Mouse (Mus musculus) cerebellum, adult 8-10 months (tissue): ENCODE data around the gene Cenpi.

ENCODE experiments used
- DNase-seq: peaks from one replicate; pipeline ENCODE4 v3.0.0; 2022

Cenpi gene

DNA sequence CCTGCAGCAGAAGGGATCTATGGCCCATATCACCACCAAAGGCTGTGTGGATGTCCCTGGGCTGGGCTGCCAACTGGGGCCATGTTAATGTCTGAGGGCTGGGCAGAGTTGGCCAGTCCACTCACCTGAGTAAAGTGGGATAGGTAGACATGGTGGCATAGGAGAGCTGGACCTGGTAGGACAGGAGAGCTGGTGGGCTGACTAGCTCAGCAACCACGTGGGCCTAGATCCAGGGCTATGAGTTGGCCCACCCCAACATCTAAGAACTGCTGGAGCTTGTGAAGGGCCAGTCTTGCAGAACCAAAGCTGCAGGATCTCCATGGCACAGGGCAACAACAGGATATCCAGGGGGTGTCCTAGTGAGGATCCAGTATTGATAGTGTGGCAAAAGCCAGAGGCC, 57.5 kb downstream of the Cenpi start:
- no peak for DNase-seq

DNA sequence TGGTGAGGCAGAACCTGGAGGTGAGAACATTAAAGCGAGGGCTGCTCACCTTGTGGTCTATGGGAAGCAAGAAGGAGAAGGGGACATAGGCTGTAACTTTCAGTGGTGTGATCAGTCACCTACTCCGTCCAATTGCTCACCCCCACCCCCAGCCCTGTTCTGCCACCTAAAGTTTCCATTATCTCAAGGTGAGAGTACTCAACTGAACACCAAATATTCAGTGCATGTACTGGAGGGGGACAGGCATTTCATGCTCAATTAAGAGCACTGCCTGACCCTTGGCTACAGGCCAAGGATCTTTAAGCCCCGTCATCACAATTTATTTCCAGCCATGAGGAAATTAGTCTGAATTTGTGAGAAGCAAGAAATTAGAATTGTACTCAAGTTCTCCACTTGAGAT, 58.7 kb downstream of the Cenpi start:
- no peak for DNase-seq

DNA sequence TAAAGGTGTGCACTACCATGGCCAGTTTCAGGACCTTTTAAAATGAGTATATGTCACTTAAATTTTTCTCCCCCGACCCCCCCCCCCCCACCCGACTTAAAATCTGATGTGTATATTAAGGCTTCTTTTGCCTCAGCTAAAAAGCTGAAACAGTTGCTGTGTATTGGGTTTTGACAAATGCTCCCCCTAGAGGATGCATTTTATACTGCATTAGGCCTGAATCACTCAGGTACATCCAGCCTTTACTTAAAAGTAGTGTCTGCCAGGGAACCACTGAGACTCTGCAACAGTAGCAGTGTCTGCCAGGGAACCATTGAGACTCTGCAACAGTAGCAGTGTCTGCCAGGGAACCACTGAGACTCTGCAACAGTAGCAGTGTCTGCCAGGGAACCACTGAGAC, 63.4 kb downstream of the Cenpi start:
- DNase-seq: no peak

DNA sequence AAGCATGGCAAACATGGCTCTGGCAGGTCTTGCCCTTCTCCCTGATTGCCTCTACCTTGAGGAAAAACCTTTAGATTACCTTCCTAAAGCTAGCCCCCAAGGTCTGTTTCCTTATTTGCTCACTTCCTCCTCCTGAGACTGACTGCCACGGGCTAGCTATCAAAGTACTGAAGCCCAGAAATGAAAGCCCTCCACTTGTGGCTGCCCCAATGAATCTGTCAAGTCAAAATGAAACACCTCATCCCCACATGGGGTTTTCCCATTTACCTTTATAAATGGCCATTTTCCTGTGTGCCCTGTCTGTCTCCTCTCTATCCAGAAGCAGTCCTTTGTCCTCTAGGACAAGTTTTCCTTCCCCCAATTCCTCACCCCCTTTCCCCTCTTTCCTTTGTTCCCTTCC, 66.3 kb downstream of the Cenpi start:
- no peak for DNase-seq

DNA sequence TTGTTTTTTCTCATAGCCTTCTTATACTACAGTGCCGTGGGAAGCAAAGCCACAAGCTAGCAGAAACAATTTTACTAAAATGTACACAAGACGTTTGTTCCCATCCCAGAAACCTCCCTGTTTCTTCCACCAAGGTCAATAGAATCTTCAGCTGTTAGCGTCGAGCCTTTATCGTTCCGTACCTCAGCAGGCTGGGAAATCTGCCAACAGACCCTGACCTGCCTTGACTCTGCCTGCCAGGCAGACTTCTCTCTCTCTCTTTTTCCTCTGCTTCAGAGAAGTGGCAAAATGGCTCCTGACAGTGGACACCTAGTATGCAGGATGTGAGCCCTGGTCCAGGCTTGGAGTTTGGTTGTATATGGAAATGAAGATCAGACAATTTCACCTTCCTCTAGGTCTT, 77.0 kb downstream of the Cenpi start:
- no peak for DNase-seq

DNA sequence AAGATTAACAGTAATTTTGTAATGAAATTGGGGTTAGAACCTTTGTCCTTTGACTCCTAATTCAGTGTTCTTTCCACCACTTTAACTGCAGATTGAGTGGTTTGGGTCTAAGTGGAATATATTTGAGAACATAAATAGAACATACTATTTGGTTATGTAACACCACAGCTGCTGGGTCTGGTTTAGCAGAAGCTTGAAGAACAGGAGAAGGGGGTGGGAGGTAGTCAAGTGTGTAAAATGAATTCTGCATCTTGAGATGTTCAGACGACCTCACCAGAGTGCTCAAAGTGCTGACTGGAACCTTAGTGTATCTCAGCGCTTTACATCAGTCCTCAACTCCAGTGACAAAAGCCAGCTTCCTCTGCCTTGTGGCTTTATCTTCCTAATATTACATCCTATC, 91.1 kb downstream of the Cenpi start:
- no peak for DNase-seq

DNA sequence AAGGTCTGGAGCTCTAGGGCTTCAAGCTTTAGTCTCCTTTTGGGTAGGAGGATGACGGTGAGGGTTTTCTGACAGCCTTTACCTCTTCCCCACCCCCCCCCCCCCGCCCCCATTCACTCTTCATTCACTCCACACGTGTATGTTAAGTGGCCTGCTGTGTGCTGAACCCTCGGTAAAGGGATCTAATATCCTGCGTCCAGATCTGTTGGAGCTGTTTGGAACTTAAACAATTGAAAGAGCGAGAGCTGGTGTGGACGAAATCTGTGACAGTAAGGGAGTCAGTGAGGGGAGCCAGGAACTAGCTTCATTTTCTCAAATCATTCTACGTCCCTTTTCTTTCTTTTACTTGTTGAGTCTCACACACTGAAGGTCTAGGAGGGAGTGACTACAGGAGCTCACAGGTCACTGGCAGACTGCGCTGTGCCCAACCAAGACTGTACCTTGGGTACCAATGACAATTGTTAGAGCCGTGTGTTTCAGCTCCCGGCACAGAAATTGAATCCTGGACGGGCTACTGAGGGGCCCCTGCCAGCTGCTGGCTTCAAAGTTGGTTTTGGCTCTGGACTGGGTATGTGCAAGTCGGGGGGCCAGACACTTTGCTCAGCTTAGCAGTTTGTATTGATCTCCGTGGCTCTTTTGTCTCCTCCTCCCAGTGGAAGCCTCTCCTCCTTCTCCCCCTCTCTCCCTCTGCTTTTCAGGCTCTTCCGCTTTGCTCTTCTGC, 96.1 kb downstream of the Cenpi start, which contains the start of gene Drp2:
Gene Drp2, plus strand, starts transcription at position 689 of the 721 bp plus-strand sequence.
- no peak for DNase-seq

DNA sequence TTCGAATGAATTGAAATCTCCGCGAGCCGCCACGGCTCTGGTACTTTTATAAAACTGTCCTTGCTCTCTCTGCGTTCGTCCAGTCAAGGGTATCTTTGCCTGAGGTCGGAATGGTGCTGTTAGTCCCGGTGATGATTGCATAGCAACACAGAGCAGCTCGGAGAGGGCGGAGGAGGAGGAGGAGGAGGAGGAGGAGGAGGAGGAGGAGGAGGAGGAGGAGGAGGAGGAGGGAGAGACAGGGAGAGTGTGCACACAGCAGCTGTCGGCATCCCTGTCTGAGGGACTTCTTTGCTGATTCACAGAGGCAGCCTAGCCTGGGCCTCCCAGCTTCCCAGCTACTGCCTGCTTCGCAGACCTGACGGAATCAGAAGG, 96.7 kb downstream of the Cenpi start:
- DNase-seq: peak; percentile 3

DNA sequence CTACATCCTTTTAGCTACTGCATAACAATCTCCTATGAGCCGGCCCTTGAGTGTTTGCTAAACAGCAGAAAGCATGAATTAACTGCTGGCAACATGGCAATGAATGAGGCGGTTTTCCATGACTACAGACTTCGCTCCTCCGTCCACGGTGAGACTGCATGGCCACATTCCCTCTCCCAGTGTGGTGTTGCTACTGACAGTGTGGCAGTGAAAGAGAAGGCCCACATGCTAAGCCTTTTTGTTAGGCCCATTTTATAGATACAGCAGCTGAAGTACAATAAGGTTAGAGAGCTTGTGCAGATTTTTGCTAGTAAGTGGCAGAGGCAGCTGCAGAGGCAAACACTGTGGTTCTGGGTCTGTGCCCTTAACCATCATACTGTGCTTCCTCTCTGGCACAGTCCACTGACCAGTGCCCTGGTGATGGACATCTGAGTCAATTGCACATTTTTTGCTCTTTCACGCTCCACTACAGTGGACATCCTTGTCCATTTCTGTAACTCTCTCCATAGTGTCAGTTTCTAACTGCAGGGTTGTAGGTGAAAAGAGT, 101.5 kb downstream of the Cenpi start:
- DNase-seq: no peak

DNA sequence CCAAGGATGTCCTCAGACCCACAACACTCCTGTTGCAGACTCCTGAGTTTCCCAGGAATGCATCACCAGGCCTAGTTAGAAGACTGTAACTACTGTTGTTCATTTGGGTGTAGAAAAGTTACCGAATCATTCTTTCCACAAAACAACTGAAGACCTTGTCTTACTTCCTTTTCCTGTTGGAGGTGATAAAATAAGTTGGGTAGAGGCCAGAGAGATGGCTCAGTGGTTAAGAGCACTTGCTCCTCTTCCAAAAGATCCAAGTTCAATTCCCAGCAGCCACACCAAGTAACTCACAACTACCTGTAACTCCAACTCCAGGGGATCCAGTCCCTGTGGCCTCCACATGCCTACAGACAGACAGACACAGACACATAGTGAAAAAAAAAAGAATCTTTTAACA, 104.2 kb downstream of the Cenpi start:
- no peak for DNase-seq
